Mouse (Mus musculus) embryo, embryonic 9.5 days (tissue): ENCODE results near the gene Ptp4a2.
A peak's percentile ranks its signal among the peaks of the same experiment; 100 is the strongest.
"Not testable (repeated sequence)": the region's sequence is repeated elsewhere in the genome, so short reads cannot be mapped to it uniquely, and the experiment has no call there.

Experiments used
- DNase-seq: peaks from one replicate; pipeline ENCODE4 v3.0.0-alpha.2; 2017; ENCODE audit errors: extremely low spot score

The Ptp4a2 gene

DNA sequence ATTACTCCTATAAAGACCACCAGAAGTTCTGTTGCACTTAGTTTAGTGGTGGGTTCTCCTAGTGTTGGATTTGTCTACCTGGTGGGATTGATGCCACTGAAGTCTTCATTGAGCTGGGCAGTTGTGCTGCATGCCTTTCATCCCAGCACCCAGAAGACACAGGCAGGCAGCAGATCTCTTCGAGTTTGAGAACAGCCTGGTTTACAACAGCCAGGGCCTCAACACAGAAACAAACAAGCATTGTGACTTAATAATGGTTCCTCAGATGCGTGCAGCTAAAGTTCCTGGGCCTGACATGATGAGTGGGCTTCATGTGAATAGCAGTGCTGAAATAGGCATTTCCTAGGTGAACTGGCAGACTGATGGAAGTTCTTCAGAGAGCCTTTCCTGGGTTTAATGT is 42.0 kb downstream of the Ptp4a2 start:
- DNase-seq, result no peak

DNA sequence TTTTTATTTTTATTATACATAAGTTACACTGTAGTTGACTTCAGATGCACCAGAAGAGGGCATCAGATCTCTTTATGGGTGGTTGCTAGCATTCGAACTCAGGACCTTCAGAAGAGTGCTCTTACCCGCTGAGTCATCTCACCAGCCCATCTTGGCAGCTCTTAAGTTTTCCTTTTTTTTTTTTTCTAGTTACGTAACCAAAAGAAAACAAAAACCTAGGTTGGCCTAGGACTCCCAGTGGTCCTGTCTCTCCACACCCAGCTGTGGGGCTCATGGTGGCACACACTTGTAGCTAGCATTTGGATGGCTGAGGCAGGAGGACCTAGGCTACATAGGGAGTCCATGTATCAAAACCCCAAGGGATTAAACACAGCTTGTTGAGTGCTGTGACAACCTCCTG is 43.0 kb downstream of the Ptp4a2 start:
- no peak for DNase-seq

DNA sequence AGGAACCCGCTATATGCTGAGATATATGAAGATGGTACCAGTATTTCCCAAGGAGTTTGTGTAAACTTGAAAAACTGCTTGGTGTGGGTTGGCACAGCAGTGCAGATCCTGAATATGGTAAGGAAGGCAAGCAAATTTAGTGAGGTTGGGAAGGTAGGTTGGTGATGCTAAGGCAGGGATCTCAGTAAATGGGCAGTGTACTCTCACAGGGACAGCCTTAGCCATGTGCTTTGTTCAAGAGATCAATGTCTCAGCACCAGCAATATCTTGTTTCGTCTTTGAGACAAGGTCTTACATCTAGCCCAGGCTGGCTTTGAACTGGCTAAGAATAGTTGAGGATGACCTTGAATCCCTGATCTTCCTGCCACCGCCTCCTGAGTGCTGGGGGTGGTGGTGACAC is 43.6 kb downstream of the Ptp4a2 start:
- DNase-seq, result no peak

DNA sequence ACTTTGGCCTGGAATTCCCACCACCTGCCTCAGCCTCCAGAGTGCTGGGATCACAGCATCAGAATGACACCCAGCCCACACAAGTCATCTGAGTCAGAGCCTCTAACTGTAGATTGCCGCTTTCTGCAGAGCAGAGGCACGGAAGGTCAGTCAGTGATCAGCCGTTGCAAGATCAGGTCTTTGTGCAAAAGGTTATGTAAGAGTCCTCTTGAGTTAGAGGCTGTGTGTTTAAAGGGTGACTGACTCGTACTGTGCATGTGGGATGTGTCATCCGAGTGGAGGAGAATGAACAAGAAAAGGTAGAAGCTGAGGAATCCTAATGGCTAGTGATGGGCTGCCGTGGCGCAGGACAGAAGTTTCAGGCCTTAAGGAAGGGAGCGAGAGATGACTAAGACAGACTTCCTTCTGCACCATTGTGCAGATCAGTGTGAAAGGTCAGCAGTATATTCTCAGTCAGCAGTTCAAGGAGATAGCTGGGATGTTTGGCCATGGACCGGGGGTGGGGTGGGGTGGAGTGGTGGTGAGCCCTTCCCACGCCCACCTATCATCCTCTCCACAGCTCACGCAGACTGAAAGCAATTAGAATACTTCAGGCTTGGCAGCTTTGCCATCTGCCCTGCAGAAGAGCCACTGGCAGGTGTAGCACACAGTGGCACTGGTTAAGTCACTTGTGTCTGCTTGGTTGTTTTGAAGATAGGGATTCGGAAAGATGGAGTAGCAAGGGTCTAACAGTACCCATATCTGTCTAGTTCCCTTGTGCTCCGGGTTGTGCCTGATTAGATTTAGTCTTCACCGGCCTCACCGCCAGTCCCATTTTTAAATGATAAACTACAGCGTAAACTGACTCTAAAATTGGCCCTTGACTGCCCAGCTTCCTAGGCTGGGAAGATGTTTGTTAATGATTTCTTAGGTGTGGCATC is 44.3 kb downstream of the Ptp4a2 start:
- no peak for DNase-seq

DNA sequence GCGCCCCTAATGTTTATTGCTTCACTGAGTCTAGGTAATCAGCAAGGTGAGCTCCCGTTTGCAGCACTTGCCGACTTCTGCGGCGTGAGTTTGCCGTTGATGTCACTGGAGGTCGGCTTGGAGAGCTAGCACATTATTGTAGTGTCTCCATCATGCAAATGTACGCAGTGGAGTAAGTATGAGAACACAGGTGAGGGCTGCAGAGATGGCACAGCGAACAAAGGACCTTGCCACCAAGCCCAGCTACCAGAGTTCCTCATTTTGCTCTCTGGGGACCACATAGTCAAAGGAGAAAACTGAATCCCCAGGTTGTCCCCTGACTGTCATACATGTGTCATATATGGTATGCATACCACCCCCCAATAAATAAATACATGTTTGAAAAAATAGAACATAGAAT is 49.4 kb downstream of the Ptp4a2 start:
- DNase-seq, result no peak

DNA sequence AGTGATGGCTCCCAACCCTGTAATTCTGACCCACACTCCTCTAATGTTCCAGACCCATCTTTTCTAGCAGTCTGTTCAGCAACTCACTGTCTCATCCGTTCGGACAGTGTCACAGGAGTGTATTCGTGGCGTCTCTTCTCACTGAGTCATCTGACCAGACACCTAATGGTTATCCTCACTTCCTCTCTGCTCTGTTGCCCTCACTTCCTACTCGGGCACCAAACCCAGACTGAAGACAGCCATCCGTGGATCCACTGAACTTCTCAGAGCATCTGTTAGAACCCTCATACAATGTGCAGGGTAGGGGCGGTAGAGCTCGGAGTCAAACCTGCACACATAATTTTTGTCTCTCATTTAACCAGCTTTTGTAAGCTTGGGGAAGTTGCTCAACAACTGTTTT is 50.4 kb downstream of the Ptp4a2 start:
- no peak for DNase-seq

DNA sequence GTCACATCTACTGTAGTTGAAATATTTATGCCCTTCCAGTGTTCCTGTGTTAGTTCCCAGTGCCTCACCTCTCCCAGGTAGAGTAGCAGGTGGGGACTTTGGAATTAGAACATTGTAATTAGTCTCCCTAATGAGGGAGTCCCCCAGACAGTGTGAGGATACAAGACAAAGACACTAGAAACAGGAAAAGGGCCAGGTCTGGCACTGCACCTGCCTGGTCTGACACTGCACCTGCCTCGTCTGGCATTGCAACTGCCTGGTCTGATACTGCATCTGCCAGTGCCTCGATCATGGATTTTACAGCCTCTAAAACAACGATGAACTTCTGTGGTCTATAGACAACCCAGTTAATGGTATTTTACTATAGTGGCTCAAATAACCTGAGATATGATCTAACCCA is 51.3 kb downstream of the Ptp4a2 start:
- DNase-seq, result no peak

DNA sequence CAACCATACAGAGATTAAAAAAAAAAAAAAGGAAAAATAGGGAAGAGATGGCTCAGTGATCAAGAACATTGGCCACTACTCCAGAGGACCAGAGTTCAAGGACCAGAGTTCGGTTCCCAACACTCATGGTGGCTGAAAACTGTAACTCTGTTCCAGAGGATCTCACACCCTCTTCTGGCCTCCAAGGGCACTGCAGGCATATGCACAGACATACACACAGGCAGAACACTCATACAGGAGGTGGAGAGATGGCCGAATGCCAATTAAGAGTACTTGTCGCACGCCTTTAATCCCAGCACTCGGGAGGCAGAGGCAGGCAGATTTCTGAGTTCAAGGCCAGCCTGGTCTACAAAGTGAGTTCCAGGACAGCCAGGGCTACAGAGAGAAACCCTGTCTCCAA is 55.2 kb downstream of the Ptp4a2 start:
- DNase-seq, result not testable (repeated sequence)

DNA sequence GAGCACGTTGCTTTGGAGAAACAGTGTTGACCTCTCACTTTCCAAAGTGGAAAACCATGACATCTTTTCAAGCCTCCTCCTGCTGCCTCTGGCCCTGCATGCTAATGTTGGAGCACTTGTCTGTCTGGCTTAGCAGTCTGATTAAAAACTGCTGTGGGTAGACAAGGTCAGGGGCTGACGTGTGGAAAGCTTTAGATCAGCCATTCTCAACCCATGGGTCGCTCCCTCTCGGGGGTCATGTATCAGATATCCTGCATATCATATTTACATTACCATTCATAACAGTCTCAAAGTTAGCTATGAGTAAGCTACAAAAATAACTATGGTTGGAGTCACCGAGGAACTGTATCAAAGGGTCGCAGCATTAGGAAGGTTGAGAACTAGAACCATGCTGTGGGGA is 57.2 kb downstream of the Ptp4a2 start:
- DNase-seq, result no peak

DNA sequence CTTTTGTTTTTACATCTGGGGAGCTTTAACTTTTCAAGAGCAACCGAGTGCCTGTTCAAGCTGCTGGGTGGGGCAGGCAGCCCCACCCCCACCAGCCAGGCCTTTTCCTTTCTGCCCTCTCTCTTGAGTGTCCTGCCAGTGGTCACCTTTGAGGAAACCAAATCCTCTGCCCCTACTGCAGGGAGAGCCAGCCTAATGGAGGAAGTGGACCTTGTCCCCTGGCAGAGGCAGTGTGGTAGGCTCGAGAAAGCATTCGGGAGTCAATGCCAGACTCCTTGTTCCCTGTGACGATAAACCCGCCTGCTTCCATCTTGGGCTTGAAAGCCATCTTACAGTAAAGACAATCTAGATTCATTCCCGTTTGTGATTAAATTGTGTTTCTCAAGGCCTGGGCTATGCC is 59.5 kb downstream of the Ptp4a2 start:
- DNase-seq, result no peak

DNA sequence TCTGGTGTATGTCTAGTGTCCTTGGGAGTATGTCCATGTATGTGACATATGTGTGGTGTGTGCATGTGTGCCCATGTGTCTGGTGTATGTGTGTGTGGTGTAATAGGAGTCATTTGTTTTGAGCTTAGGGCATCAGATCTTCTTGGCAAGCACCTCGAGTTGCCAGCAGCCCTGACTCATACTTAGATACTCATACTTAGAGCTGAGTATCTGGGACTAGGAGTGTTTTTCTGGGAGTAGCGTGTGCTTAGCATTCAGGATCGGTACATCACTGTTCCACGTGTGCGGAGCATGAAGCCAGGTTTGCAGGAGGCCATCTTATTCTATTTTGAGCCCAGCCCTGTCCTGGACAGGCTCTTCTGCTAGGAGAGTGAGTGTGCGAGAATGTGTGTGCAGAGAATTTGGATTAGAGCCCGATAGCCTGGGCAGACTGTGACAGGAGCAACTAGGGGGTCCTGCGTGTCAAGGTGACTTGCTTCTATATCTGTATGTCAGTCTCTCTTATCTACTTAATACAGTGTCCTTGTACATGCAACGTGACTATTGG is 61.4 kb downstream of the Ptp4a2 start:
- no peak for DNase-seq

DNA sequence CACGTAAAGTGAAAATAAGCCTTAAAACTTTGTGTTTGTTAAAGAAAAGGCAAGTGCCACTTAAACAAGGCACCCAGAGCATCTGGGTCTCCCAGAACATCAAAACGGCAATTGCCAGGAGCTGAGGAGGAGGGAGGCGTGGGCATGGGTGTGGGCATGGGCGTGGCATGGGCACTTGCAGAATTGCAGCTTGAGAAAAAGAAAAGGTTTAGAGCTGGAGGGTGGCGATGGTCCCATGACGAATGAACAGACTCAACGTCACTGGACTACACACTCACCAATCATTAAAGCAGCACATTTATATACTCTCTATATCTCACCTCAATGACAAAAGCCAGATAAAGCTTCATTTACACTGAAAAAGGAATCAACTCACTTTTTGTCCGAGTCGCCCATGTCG is 63.8 kb downstream of the Ptp4a2 start:
- DNase-seq, result no peak

DNA sequence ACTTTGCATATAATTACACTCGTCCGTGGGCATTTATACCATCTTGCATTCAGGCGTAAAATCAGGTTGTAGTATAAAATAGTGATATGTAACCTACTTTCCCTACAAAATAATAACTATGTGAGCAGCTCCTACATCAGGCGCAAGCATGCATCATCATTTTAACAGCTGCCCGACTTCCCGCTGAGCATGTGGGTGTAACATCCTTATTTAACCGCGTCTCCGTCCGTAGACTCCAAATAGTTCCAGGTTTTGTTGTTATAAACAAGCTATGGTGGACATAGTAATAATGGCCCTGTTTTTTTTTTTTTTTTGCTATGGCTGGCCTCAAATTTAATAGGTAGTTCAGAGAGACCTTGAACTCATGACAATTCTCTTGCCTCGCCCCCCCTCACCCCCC is 64.4 kb downstream of the Ptp4a2 start:
- no peak for DNase-seq

DNA sequence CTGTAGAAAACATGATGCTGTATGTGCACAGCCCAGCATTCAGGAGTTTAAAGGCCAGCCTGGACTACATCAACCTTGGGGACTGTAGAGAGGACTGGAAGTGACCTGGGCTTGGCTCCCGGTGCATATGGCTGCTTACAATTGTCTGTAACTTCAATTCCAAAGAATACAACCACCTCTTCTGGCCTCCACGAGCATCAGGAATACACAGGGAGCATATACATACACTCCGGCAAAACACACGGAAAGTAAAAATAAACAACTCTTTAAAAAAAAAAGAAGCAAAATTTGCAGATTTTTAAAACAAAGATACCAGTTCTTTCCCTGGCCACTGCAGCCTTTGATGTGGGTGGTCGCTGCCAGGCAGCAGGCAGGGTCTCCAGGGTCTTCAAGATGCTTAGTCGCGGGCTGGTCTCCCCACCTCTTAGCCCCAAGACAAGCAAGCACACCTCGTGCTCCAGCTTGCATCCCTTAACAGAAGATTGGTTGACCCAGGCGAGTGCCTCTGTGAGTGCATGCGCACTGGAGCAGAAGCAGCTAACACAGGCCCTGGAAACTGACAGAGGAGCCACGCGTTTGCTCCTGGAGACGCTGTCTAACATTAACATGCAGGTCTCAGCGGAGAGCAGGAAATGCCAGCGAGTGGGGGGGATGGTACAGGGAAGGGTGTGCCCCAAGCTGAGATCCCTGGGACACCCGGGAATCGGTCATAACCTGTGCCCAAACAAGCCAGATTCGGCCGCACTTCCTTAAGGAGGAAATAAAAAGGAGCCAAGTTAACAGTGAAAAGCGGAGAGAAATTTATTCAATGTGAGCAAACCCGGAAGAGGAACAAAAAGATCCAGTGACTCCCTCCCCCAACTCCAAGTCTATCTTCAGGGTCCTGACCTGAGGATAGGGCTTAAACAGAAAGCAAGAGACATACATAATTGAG is 66.1 kb downstream of the Ptp4a2 start:
- DNase-seq, result peak; percentile 78

DNA sequence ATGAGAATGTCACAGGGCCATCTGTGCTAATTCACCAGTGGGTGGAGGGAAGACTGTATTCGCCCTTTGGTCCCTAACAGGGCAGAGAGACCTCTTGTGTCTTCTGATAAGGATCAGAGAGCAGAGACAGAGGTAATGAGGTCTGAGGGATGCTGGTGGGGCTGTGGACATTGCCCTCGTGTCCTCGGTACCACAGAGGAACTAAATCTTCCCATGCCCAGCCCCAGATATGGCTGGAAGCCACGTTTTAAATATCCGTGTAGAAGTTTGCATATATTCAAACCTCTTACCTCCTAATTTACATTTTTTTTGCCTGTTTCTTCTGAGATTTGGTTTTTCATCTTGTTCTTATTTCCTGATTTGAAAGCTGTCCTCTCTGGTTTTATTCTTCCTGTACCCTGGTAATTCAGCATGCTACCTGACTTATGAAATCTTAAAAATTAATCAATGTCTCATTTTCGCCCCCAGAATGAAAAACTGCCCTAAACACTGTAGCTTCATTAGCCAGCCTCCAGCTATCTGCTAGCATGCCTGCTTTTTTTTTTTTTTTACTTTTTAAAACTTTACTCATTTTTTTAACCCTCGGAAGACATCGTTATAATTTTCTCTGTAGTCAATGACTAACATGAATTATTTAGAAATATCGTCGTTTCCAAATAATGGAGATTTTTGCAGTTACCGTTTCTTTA is 67.1 kb downstream of the Ptp4a2 start:
- no peak for DNase-seq

DNA sequence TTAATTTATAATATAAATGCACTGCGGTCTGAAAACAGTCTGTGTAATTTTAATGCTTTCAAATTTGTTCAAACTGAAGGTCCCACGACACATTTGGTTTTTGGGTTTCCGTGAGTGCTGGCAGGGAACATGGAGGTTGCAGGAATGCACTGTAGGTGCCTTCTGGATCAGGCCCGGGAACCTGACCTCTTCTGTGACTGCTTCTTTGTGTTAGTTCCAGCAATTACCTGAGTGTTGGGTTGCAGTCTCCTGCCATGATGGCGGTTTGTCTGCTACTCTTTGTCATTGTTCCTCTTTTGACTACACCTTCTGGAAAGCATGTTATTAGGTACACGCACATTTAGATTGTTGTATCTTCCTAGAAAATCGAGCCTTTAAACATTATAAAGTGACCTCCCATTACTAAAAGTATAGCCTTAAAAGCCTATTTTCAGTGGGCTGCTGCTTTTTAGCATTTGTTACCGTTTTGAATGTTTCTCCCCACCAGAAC is 67.7 kb downstream of the Ptp4a2 start:
- DNase-seq, result no peak

DNA sequence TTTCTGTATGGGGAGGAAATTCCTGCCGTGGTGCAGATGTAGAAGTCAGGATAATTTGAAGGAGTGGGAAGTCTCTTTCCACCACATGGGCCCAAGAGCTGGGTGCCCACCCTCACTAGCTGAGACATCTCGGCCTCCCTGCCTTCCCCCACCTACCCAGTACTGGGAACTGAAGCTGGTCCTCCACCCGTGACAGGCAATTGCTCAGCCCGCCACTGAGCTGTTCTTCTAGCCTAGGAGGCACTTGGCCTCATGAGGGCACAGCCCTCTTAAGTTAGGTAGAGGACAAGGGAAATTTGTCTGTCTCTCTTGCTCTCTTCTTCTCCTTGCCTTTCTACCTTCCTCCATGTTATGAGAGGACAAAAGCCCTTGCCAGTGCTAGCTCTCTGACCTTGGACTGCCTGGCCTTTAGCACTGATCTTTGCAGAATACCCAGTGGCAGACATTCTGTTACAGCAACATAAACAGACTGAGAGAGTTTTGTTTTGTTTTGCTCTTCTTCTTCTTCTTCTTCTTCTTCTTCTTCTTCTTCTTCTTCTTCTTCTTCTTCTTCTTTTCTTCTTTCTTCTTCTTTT is 68.3 kb downstream of the Ptp4a2 start:
- no peak for DNase-seq

DNA sequence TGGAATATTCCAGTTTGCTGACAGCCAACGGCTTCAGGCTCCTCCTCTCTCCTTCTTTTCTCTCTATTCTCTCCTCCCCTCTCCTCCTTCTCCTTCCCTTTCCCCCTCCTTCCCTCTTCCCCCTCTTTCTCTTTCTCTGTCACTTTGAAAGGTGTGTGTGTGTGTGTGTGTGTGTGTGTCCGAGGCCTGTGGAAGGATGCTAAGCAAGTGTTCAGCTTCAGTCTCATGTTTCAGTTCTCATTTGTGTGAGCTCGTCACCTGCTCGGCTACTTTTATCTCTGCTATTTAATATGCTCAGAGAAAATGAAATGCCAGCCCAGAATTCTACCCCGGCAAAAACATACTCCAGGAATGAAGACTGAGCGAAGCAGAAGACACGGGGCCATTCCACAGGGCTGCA is 69.6 kb downstream of the Ptp4a2 start:
- DNase-seq, result no peak

DNA sequence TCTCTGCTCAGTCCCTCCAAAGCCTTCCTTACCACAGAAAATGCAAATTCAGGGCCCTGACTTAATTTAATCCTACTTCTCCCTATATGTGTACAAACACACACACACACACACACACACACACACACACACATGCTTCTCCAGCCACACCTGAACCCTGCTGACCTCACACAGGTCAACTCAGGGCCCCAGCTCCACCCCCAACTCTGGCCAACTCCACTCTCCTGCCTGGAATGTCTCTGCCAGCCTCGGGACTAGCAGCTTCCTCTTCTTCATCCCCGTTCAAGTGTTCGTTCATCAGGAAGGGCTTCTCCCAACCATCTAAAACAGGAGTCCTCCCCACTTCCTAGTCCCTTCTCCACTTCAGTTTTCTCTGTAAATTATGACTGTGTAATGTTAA is 70.6 kb downstream of the Ptp4a2 start:
- DNase-seq, result no peak

DNA sequence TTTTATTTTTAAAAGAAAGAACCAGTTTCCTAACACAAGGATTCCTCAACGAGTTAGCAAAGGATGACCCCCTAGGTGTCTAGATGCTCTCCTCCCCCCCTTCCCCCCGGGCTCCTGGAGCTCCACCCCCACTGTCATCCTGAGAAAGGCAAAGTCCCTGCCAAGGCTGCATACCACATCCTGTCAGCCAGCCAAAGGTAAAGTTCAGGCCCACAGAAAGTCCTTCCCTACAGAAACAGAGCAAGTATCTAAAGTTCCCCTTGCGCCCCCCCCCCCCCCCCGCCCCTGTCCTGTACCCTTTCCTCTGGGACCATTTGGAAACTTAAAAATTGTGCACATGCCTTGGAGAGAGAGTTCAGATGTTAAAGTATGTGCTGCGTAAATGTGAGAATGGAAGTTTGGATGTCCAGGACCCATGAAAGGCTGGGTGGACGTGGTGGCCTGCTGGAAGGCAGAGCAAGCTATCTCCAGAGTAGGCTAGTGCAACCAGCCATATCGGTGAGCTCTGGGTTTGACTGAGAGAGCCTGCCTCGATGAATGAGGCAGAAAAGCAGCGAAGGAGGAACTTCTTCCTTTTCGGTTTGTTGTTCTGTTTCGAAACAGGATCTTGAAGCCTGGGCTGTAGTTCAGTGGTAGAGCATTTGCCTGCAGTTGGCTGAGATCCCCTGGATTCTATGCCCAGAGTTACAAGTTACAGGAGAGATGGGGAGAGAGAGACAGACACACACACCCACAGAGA is 71.7 kb downstream of the Ptp4a2 start:
- no peak for DNase-seq
